Mouse (Mus musculus) layer of hippocampus, adult 9-11 months (tissue): ENCODE results near the gene Brms1.
A peak's percentile ranks its signal among the peaks of the same experiment; 100 is the strongest.
"Not testable (repeated sequence)": the region's sequence is repeated elsewhere in the genome, so short reads cannot be mapped to it uniquely, and the experiment has no call there.

Source experiments
- DNase-seq: peaks from one replicate; pipeline ENCODE4 v3.0.0; 2022

The Brms1 gene

DNA sequence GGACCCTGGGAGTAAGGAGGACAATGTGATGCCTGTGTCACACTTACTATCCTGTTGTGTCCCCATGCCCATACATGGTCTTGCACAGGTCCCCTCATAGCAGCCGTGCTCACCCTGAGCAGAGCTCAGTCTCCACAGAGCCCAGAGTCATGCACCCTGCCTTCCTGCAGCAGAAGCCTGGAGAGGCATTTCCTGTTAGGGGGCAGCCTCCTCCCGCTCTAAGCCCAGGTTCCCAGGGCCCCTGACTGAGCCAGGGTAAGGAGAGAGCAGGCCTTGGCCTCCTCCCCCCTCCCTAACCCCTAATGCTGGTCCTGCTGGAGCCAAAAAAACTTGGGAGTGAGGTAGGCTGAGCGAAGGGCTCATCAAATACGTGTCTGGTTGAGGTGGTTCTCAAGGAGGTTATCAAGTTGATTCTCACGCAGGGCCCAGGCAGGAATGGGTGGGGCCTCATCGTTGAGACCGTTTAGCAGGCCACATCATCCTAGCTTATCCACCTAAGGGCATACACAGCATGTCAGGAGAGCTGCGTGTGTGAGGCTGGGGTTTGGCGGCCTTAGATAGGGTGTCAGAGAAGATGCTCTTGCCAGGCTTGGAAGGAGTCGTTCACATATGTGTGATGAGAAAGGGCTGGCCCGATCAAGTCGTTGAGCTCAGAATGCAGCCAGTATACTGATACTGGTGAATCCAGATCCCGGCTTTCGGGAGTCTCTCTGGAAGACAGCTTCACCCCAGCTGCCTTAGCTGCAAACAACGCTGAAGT lies 26.1 kb downstream of the Brms1 start:
- no peak for DNase-seq

DNA sequence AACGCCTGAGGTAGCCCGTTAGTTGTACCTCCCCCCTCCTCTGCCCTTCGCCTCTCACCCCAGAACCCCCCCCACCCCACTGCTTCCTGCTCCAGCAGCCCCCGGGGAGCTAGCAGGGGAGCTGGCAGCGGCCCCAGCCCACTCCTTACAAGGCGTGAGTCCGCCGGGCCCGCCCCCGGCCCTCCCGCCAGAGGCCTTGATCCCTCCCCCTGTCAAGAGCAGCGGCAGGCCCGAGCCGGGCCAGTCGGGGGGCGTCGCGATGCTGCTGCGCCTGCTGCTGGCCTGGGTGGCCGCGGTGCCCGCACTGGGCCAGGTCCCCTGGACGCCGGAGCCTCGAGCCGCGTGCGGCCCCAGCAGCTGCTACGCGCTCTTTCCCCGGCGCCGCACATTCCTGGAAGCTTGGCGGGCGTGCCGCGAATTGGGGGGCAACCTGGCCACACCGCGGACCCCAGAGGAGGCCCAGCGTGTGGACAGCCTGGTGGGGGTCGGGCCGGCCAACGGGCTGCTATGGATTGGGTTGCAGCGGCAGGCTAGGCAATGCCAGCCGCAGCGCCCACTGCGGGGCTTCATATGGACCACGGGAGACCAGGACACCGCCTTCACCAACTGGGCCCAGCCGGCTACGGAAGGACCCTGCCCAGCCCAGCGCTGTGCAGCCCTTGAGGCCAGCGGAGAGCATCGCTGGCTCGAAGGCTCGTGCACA lies 26.9 kb downstream of the Brms1 start, which contains the start of gene Cd248:
TSS of gene Cd248 (plus strand) at position 212 of the 703 bp plus-strand sequence.
- no peak for DNase-seq

DNA sequence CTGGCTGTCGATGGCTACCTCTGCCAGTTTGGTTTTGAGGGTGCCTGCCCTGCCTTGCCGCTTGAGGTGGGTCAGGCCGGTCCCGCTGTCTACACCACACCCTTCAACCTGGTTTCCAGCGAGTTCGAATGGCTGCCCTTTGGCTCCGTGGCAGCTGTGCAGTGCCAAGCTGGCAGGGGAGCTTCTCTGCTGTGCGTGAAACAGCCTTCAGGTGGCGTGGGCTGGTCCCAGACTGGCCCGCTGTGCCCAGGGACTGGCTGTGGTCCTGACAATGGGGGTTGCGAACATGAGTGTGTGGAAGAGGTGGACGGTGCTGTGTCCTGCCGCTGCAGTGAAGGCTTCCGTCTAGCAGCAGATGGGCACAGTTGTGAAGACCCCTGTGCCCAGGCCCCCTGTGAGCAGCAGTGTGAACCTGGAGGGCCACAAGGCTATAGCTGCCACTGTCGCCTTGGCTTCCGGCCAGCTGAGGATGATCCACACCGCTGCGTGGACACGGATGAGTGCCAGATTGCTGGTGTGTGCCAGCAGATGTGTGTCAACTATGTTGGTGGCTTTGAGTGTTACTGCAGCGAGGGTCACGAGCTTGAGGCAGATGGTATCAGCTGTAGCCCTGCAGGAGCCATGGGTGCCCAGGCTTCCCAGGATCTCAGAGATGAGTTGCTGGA lies 27.5 kb downstream of the Brms1 start:
- no peak for DNase-seq

- no peak for DNase-seq
These were observed 28.3 kb downstream of the Brms1 start for GRCm38 (mm10) chr19:5069486-5069885.

- DNase-seq: no peak
These were observed 28.8 kb downstream of the Brms1 start for GRCm38 (mm10) chr19:5069978-5070377.

GRCm38 (mm10) chr19:5071077-5071476 lies 29.9 kb downstream of the Brms1 start:
- no peak for DNase-seq

GRCm38 (mm10) chr19:5071545-5072369 lies 30.6 kb downstream of the Brms1 start:
- no peak for DNase-seq

- DNase-seq: no peak
These were observed 31.4 kb downstream of the Brms1 start for GRCm38 (mm10) chr19:5072389-5073019.

GRCm38 (mm10) chr19:5073028-5073427 lies 31.9 kb downstream of the Brms1 start:
- DNase-seq: no peak

- DNase-seq: no peak
These were observed 32.4 kb downstream of the Brms1 start for GRCm38 (mm10) chr19:5073518-5073917.

GRCm38 (mm10) chr19:5079279-5079678 lies 38.1 kb downstream of the Brms1 start:
- no peak for DNase-seq

GRCm38 (mm10) chr19:5082005-5082404 lies 40.9 kb downstream of the Brms1 start:
- DNase-seq: no peak

DNA sequence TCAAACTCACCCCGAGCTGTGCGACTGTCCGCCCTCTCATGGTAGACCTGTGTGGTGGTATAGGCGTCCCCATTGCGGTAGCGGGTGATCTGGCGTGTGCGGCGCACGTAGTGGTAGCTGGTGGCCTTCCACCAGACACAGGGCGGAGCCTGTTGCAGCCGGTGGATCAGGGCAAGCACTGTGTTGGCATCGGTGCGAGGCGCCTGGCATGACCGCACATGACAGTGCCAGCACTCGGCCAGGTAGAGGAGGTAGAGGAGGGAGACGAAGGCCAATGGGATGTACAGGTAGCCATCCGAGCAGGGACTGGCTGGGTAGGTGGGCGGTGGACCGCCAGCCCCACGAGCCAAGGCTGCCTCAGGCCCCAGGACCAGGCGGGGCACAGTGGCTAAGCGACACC lies 41.4 kb downstream of the Brms1 start:
- DNase-seq: no peak

DNA sequence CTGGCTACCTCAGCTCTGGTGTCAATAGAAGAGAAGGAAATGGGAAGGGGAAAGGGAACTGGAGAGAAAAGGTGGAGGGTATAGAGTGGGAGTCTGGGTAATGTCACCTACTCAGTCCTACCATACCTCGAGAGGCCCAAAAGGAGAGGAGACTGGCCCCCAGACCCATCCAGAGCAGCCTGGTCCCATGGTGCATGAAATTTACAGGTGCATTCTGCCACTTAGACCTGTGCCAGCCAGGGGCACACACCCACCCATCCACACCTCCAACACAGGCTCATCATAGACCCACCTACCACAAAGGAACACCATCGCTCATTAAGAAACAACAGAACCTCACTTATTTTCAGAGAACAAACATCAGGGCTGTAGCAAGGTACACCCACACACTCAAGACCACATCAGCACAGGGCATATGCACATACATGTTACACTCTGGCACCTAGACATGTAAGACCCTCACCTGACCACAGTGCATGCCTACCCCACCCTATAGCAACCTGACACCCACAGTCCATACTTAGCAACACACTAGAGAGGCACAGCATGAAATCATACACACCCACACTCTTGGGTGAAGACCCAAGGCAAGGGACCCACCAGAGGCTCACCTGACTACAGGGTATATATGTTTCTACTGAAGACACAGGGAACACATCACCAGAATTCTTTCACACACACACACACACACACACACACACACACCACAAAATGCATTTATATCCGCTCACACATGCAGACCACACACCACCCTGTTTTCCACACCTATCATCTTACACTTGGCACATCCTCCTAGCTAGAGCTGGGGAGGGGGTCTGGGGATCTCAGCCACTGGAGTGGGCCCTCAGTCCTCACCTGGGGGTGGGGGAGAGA lies 43.0 kb downstream of the Brms1 start:
- no peak for DNase-seq

DNA sequence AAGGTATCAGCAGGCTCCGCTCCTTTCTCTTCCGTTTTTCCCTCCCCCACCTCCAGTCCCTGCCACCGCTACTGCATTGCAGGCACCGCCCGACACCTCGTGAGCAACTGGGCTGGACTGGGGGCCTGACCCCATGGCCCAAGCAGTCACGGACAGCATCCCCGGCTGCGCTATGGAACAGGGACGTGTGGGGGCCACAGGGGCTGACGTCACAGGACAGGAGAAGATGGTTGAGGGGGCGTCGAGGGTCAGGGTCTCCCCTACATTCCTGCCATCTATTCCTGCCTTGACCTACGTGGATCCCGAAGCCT lies 43.6 kb downstream of the Brms1 start:
- no peak for DNase-seq

- DNase-seq: no peak
These were observed 44.1 kb downstream of the Brms1 start, which contains the start of gene Tmem151a for GRCm38 (mm10) chr19:5085145-5085863. Tmem151a (minus strand) TSS chr19:5085531.

DNA sequence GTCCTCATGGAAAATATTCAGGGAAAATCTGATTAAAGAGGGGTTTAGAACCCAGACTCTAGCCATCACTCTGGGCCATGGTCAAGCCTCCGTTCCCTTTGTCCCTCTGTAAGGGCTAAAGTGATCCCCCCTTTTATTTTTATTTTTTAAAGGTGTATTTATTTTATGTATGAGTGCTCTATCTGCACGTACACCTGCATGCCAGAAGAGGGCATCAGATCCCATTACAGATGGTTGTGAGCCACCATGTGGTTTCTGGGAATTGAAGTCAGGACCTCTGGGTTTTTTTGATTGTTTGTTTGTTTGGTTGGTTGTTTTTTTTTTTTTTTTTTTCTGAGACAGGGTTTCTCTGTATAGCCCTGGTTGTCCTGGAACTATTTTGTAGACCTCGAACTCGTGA lies 45.4 kb downstream of the Brms1 start:
- DNase-seq: not testable (repeated sequence)

- DNase-seq: peak; percentile 99
These were observed 47.0 kb downstream of the Brms1 start, which contains the start of gene Yif1a for GRCm38 (mm10) chr19:5087884-5088728. Yif1a (plus strand) TSS chr19:5088538.

- no peak for DNase-seq
These were observed 48.2 kb downstream of the Brms1 start for GRCm38 (mm10) chr19:5089324-5089723.

- DNase-seq: no peak
These were observed 50.9 kb downstream of the Brms1 start for GRCm38 (mm10) chr19:5092083-5092482.
